12 mouse cellular contexts compared by ENCODE assay signal in genomic region chr11:96344061-96344877, GRCm38 (mm10). TPM values are rescaled to one million over a fixed set of nuclear protein-coding genes. Genes with fewer than 3 reads are reported as not detected.
DNase-seq lines count a peak whose midpoint lies in the region; ATAC-seq and TF ChIP-seq lines count a peak whose summit lies in the region.
"Had no signal": no experiment of that assay in that cellular context is flagged by ENCODE, and none has a peak within 500 bp of the region (broad histone marks: within the 10 kb centered on the region; RNA-seq: fewer than 3 reads in every experiment).

No protein-coding gene starts in this region.

- no peak for TF ChIP-seq CTCF in liver, postnatal 0 days (IDR thresholded peaks at IDR 0.05; ENCODE audit: low read depth)
- no peak for TF ChIP-seq CTCF in kidney, adult 2 months (conservative IDR thresholded peaks at IDR 0.05; ENCODE audit: insufficient read depth, insufficient read length, low read depth, low read length)

- peaks cover 14% of the 10 kb centered on the region for H3K4me1 ChIP-seq in liver, embryonic 11.5 days (replicated peaks; ENCODE audit: control insufficient read depth, insufficient read depth, low read length)
- H3K4me1 ChIP-seq in liver, postnatal 0 days (ENCODE audit: insufficient read depth): no peaks in the 10 kb centered on the region; the same call in 1 of the 2 replicates
- no peaks in the 10 kb centered on the region; the same call in 1 of the 2 replicates for H3K4me1 ChIP-seq in embryonic facial prominence, embryonic 11.5 days (ENCODE audit: control insufficient read depth, insufficient read depth, low read length)
- H3K4me1 ChIP-seq in kidney, adult 2 months (ENCODE audit: control insufficient read depth, insufficient read depth, low read length): peaks cover 24% of the 10 kb centered on the region
- peaks cover 93% of the 10 kb centered on the region for H3K4me1 ChIP-seq in neural tube, embryonic 13.5 days (replicated peaks)
- H3K4me1 ChIP-seq in forebrain, embryonic 14.5 days (ENCODE audit: control insufficient read depth, insufficient read depth, low read length): no peaks in the 10 kb centered on the region

- DNase-seq in liver, embryonic 11.5 days (ENCODE audit: low spot score): no peak
- no peak for DNase-seq in liver, postnatal 0 days
- DNase-seq in embryonic facial prominence, embryonic 11.5 days (ENCODE audit: low spot score): no peak
- DNase-seq in kidney, adult 2 months: peak; percentile 61
- no peak for DNase-seq in cerebellum, adult 11-12 months
- no peak for DNase-seq in cerebellum, postnatal 4 days (ENCODE audit: low spot score in 2 of 2)
- no peak for DNase-seq in forebrain, embryonic 14.5 days (ENCODE audit: low spot score)

- no peak for ATAC-seq in liver, embryonic 11.5 days (replicated peaks; ENCODE audit: low FRiP score)
- no peak for ATAC-seq in liver, postnatal 0 days
- ATAC-seq in embryonic facial prominence, embryonic 11.5 days (replicated peaks; ENCODE audit: insufficient number of reproducible peaks, low FRiP score, low TSS enrichment, low read depth): no peak
- ATAC-seq in neural tube, embryonic 13.5 days (ENCODE audit: low read depth): no peak
- ATAC-seq in forebrain, embryonic 14.5 days: no peak
- ATAC-seq: forebrain, embryonic 16.5 days had no signal

- no peaks in the 10 kb centered on the region for H3K9me3 ChIP-seq in liver, embryonic 11.5 days (ENCODE audit: control insufficient read depth, low read length)
- H3K9me3 ChIP-seq in liver, postnatal 0 days (ENCODE audit: low read length): no peaks in the 10 kb centered on the region
- no peaks in the 10 kb centered on the region for H3K9me3 ChIP-seq in embryonic facial prominence, embryonic 11.5 days (replicated peaks; ENCODE audit: control insufficient read depth, low read length)
- no peaks in the 10 kb centered on the region for H3K9me3 ChIP-seq in neural tube, embryonic 13.5 days
- no peaks in the 10 kb centered on the region for H3K9me3 ChIP-seq in forebrain, embryonic 14.5 days (replicated peaks; ENCODE audit: control insufficient read depth, low read length)
- H3K9me3 ChIP-seq: G1E had no signal

- no peaks in the 10 kb centered on the region for H3K36me3 ChIP-seq in liver, embryonic 11.5 days (ENCODE audit: control insufficient read depth, insufficient read depth, low read length)
- H3K36me3 ChIP-seq in liver, postnatal 0 days (replicated peaks; ENCODE audit: insufficient read depth, low read length): no peaks in the 10 kb centered on the region
- H3K36me3 ChIP-seq in embryonic facial prominence, embryonic 11.5 days (replicated peaks; ENCODE audit: control insufficient read depth, insufficient read depth, low read depth, low read length): no peaks in the 10 kb centered on the region
- H3K36me3 ChIP-seq in kidney, adult 2 months (ENCODE audit: control insufficient read depth, insufficient read depth, low read length): no peaks in the 10 kb centered on the region
- H3K36me3 ChIP-seq in neural tube, embryonic 13.5 days: peaks cover 33% of the 10 kb centered on the region
- H3K36me3 ChIP-seq in forebrain, embryonic 14.5 days (ENCODE audit: control insufficient read depth, insufficient read depth, low read length): no peaks in the 10 kb centered on the region
- H3K36me3 ChIP-seq: G1E had no signal

- H3K4me2 ChIP-seq in liver, embryonic 11.5 days: peak overlapping the region; percentile 62
- H3K4me2 ChIP-seq in liver, postnatal 0 days (ENCODE audit: low read depth, low read length): no peak overlapping the region
- no peak overlapping the region; the same call in 1 of the 2 replicates for H3K4me2 ChIP-seq in embryonic facial prominence, embryonic 11.5 days (ENCODE audit: low read depth, low read length)
- H3K4me2 ChIP-seq in neural tube, embryonic 13.5 days: peak overlapping the region; percentile 96
- H3K4me2 ChIP-seq in forebrain, embryonic 14.5 days (ENCODE audit: low read length): no peak overlapping the region

- no peak overlapping the region; the same call in 1 of the 2 replicates for H3K9ac ChIP-seq in liver, embryonic 11.5 days (ENCODE audit: low read depth, low read length)
- no peak overlapping the region for H3K9ac ChIP-seq in liver, postnatal 0 days (replicated peaks)
- H3K9ac ChIP-seq in embryonic facial prominence, embryonic 11.5 days (replicated peaks; ENCODE audit: low read length): no peak overlapping the region
- H3K9ac ChIP-seq in neural tube, embryonic 13.5 days: peak overlapping the region; percentile 100
- no peak overlapping the region for H3K9ac ChIP-seq in forebrain, embryonic 14.5 days (ENCODE audit: low read length)

- H3K4me3 ChIP-seq in liver, embryonic 11.5 days (ENCODE audit: low read depth, low read length): no peak overlapping the region; the same call in 1 of the 2 replicates
- no peak overlapping the region for H3K4me3 ChIP-seq in liver, postnatal 0 days (ENCODE audit: low read depth, low read length)
- 0 out of 2 replicates have a peak overlapping the region, but pooled peaks have one; percentile 1 for H3K4me3 ChIP-seq in embryonic facial prominence, embryonic 11.5 days (ENCODE audit: low read depth, low read length)
- H3K4me3 ChIP-seq in kidney, adult 2 months (ENCODE audit: insufficient read depth, low read depth, low read length): 0 out of 2 replicates have a peak overlapping the region, but pooled peaks have one; percentile 1
- peak overlapping the region; percentile 99 for H3K4me3 ChIP-seq in neural tube, embryonic 13.5 days
- no peak overlapping the region for H3K4me3 ChIP-seq in forebrain, embryonic 14.5 days (ENCODE audit: low read depth, low read length)

- no peak for TF ChIP-seq EP300 in liver, postnatal 0 days (IDR thresholded peaks at IDR 0.05; ENCODE audit: low read depth)

- TF ChIP-seq POLR2A in kidney, adult 2 months (IDR thresholded peaks at IDR 0.05; ENCODE audit: low read depth, low read length): no peak

- peaks cover 95% of the 10 kb centered on the region for H3K27me3 ChIP-seq in liver, embryonic 11.5 days (replicated peaks; ENCODE audit: control insufficient read depth, insufficient read depth, low read length)
- H3K27me3 ChIP-seq in liver, postnatal 0 days (ENCODE audit: insufficient read depth, low read length): peaks cover 90% of the 10 kb centered on the region
- peaks cover 89% of the 10 kb centered on the region for H3K27me3 ChIP-seq in embryonic facial prominence, embryonic 11.5 days (ENCODE audit: control insufficient read depth, insufficient read depth, low read length)
- H3K27me3 ChIP-seq in kidney, adult 2 months (replicated peaks; ENCODE audit: control insufficient read depth, insufficient read depth, low read length): no peaks in the 10 kb centered on the region
- no peaks in the 10 kb centered on the region for H3K27me3 ChIP-seq in neural tube, embryonic 13.5 days
- H3K27me3 ChIP-seq in forebrain, embryonic 14.5 days (replicated peaks; ENCODE audit: control insufficient read depth, insufficient read depth, low read length): peaks cover 95% of the 10 kb centered on the region

- peak overlapping the region; percentile 61 for H3K27ac ChIP-seq in liver, embryonic 11.5 days (ENCODE audit: low read depth, low read length)
- H3K27ac ChIP-seq in liver, postnatal 0 days (ENCODE audit: low read depth): no peak overlapping the region
- no peak overlapping the region for H3K27ac ChIP-seq in embryonic facial prominence, embryonic 11.5 days (replicated peaks; ENCODE audit: low read depth, low read length)
- peak overlapping the region; percentile 62 for H3K27ac ChIP-seq in kidney, adult 2 months (ENCODE audit: insufficient read depth, low read depth, low read length)
- H3K27ac ChIP-seq in neural tube, embryonic 13.5 days (replicated peaks): peak overlapping the region; percentile 100
- H3K27ac ChIP-seq in forebrain, embryonic 14.5 days (ENCODE audit: low read depth, low read length): no peak overlapping the region

- 22% methylated on average over 40 of the region's 40 CpGs for WGBS in liver, embryonic 11.5 days
- 31% methylated on average over 37 of the region's 40 CpGs for WGBS in liver, postnatal 0 days (ENCODE audit: insufficient replicate concordance)
- WGBS in embryonic facial prominence, embryonic 11.5 days: 3% methylated on average over 39 of the region's 40 CpGs
- 36% methylated on average over 40 of the region's 40 CpGs for WGBS in kidney, adult 2 months
- WGBS in neural tube, embryonic 13.5 days: 3% methylated on average over 40 of the region's 40 CpGs
- 1% methylated on average over 39 of the region's 40 CpGs for WGBS in forebrain, embryonic 14.5 days

RNA-seq across cellular contexts. Expression of gene Hoxb2, which starts 6.1 kb away (rescaled TPM):
- polyA plus RNA-seq in liver, embryonic 11.5 days (2014; fragmentation: Nextera tagmentation; extraction: Ambion mirVana): 11.2 and 11.3 TPM in 2 replicates
- polyA plus RNA-seq in liver, postnatal 0 days (2015; fragmentation: Nextera tagmentation; extraction: Ambion mirVana): 0.67 and 1.1 TPM in 2 replicates
- 6.3 and 8.4 TPM in 2 replicates for polyA plus RNA-seq in embryonic facial prominence, embryonic 11.5 days (2014; fragmentation: Nextera tagmentation; extraction: Ambion mirVana)
- 22.8 and 28.4 TPM in 2 replicates for polyA plus RNA-seq in kidney, adult 2 months (2012; rRNA removed)
- polyA plus RNA-seq in neural tube, embryonic 13.5 days (2015; fragmentation: Nextera tagmentation; extraction: Ambion mirVana): 63.0 and 67.1 TPM in 2 replicates
- not detected in 2 replicates for polyA plus RNA-seq in forebrain, embryonic 14.5 days (2014; fragmentation: Nextera tagmentation; extraction: Ambion mirVana)
- polyA plus RNA-seq: forebrain, embryonic 16.5 days; G1E had no signal

RNA-seq across cellular contexts. Expression of gene Hoxb3, which starts 21.1 kb away (rescaled TPM):
- 0.97 and 1.3 TPM in 2 replicates for polyA plus RNA-seq in liver, embryonic 11.5 days (2014; fragmentation: Nextera tagmentation; extraction: Ambion mirVana)
- 0.19 and 0.26 TPM in 2 replicates for polyA plus RNA-seq in liver, postnatal 0 days (2015; fragmentation: Nextera tagmentation; extraction: Ambion mirVana)
- 0.65 and 0.79 TPM in 2 replicates for polyA plus RNA-seq in embryonic facial prominence, embryonic 11.5 days (2014; fragmentation: Nextera tagmentation; extraction: Ambion mirVana)
- polyA plus RNA-seq in kidney, adult 2 months (2012; rRNA removed): 10.1 and 14.1 TPM in 2 replicates
- 12.8 and 14.7 TPM in 2 replicates for polyA plus RNA-seq in neural tube, embryonic 13.5 days (2015; fragmentation: Nextera tagmentation; extraction: Ambion mirVana)
- not detected in 2 replicates for polyA plus RNA-seq in forebrain, embryonic 14.5 days (2014; fragmentation: Nextera tagmentation; extraction: Ambion mirVana)
- polyA plus RNA-seq: forebrain, embryonic 16.5 days had no signal

RNA-seq across cellular contexts. Expression of gene Hoxb1, which starts 21.3 kb away (rescaled TPM):
- polyA plus RNA-seq in liver, embryonic 11.5 days (2014; fragmentation: Nextera tagmentation; extraction: Ambion mirVana): 0.73 and 0.85 TPM in 2 replicates
- polyA plus RNA-seq in liver, postnatal 0 days (2015; fragmentation: Nextera tagmentation; extraction: Ambion mirVana): not detected in 2 replicates
- 0.26 and 0.97 TPM in 2 replicates for polyA plus RNA-seq in embryonic facial prominence, embryonic 11.5 days (2014; fragmentation: Nextera tagmentation; extraction: Ambion mirVana)
- not detected in 2 replicates for polyA plus RNA-seq in kidney, adult 2 months (2012; rRNA removed)
- polyA plus RNA-seq in neural tube, embryonic 13.5 days (2015; fragmentation: Nextera tagmentation; extraction: Ambion mirVana): 1.2 and 1.6 TPM in 2 replicates
- not detected in 2 replicates for polyA plus RNA-seq in forebrain, embryonic 14.5 days (2014; fragmentation: Nextera tagmentation; extraction: Ambion mirVana)
- polyA plus RNA-seq: forebrain, embryonic 16.5 days; G1E; liver, embryonic 16.5 days; thymus, postnatal 0 days had no signal

RNA-seq across cellular contexts. Expression of gene Hoxb4, which starts 26.2 kb away (rescaled TPM):
- 0.71 and 1.1 TPM in 2 replicates for polyA plus RNA-seq in liver, embryonic 11.5 days (2014; fragmentation: Nextera tagmentation; extraction: Ambion mirVana)
- polyA plus RNA-seq in liver, postnatal 0 days (2015; fragmentation: Nextera tagmentation; extraction: Ambion mirVana): 0.22 and 0.27 TPM in 2 replicates
- polyA plus RNA-seq in embryonic facial prominence, embryonic 11.5 days (2014; fragmentation: Nextera tagmentation; extraction: Ambion mirVana): 0.18 and 0.24 TPM in 2 replicates
- polyA plus RNA-seq in kidney, adult 2 months (2012; rRNA removed): 12.6 and 14.6 TPM in 2 replicates
- polyA plus RNA-seq in neural tube, embryonic 13.5 days (2015; fragmentation: Nextera tagmentation; extraction: Ambion mirVana): 7.5 and 8.7 TPM in 2 replicates
- polyA plus RNA-seq in forebrain, embryonic 14.5 days (2014; fragmentation: Nextera tagmentation; extraction: Ambion mirVana): not detected in 2 replicates
- polyA plus RNA-seq: forebrain, embryonic 16.5 days had no signal

RNA-seq across cellular contexts. Expression of gene Hoxb5, which starts 41.1 kb away (rescaled TPM):
- polyA plus RNA-seq in liver, embryonic 11.5 days (2014; fragmentation: Nextera tagmentation; extraction: Ambion mirVana): 3.7 and 4.5 TPM in 2 replicates
- 0.75 and 0.91 TPM in 2 replicates for polyA plus RNA-seq in liver, postnatal 0 days (2015; fragmentation: Nextera tagmentation; extraction: Ambion mirVana)
- 0.67 and 2.0 TPM in 2 replicates for polyA plus RNA-seq in embryonic facial prominence, embryonic 11.5 days (2014; fragmentation: Nextera tagmentation; extraction: Ambion mirVana)
- 7.7 and 8.4 TPM in 2 replicates for polyA plus RNA-seq in kidney, adult 2 months (2012; rRNA removed)
- 67.1 and 88.3 TPM in 2 replicates for polyA plus RNA-seq in neural tube, embryonic 13.5 days (2015; fragmentation: Nextera tagmentation; extraction: Ambion mirVana)
- polyA plus RNA-seq in forebrain, embryonic 14.5 days (2014; fragmentation: Nextera tagmentation; extraction: Ambion mirVana): 0.15 TPM in 1 of 2 replicates, not detected in the other
- polyA plus RNA-seq: forebrain, embryonic 16.5 days had no signal

Comparison
In these comparisons a context has a peak if more than half of its experiments do, and no peak if none do; other contexts are left out.
1. H3K27ac ChIP-seq: peak in liver, embryonic 11.5 days (single experiment), kidney, adult 2 months (single experiment) and neural tube, embryonic 13.5 days (single experiment); none in liver, postnatal 0 days (single experiment), embryonic facial prominence, embryonic 11.5 days (single experiment) and forebrain, embryonic 14.5 days (single experiment).
2. H3K4me2 ChIP-seq: peak in liver, embryonic 11.5 days (single experiment) and neural tube, embryonic 13.5 days (single experiment); none in liver, postnatal 0 days (single experiment), embryonic facial prominence, embryonic 11.5 days (single experiment) and forebrain, embryonic 14.5 days (single experiment).
3. H3K4me3 ChIP-seq: peak in embryonic facial prominence, embryonic 11.5 days (single experiment), kidney, adult 2 months (single experiment) and neural tube, embryonic 13.5 days (single experiment); none in liver, embryonic 11.5 days (single experiment), liver, postnatal 0 days (single experiment) and forebrain, embryonic 14.5 days (single experiment).